Mouse (Mus musculus) neural tube, embryonic 12.5 days (tissue): ENCODE results near the gene Fgf14. TPM values are rescaled to one million over a fixed set of nuclear protein-coding genes. Genes with fewer than 3 reads are reported as not detected.

Experiments
- ATAC-seq: fragments of 200-750 bp; cut with Nextera tagmentation; 2 replicates; pipeline ENCODE4 v1.8.0; 2017; ENCODE audit warnings: low read depth, mild to moderate bottlenecking, moderate TSS enrichment, moderate library complexity; ENCODE audit not compliant: low FRiP score
- H3K27ac ChIP-seq: fragments of 300-500 bp; sonication (generic); 2 replicates; pipeline ENCODE4 v1.5.1; 2016
- H3K27me3 ChIP-seq: fragments of 300-500 bp; sonication (generic); replicated peaks from 2 replicates; pipeline ENCODE4 v1.6.1; 2016; ENCODE audit warnings: mild to moderate bottlenecking
- H3K36me3 ChIP-seq: fragments of 300-500 bp; sonication (generic); 2 replicates; pipeline ENCODE4 v1.6.1; 2016; ENCODE audit warnings: mild to moderate bottlenecking
- H3K4me1 ChIP-seq: fragments of 300-500 bp; sonication (generic); 2 replicates; pipeline ENCODE4 v1.6.1; 2016
- H3K4me2 ChIP-seq: fragments of 300-500 bp; sonication (generic); replicated peaks from 2 replicates; pipeline ENCODE4 v1.6.1; 2016; ENCODE audit warnings: mild to moderate bottlenecking
- H3K4me3 ChIP-seq: fragments of 300-500 bp; sonication (generic); 2 replicates; pipeline ENCODE4 v1.5.1; 2016
- H3K9ac ChIP-seq: fragments of 300-500 bp; sonication (generic); 2 replicates; pipeline ENCODE4 v1.6.1; 2016; ENCODE audit warnings: mild to moderate bottlenecking
- H3K9me3 ChIP-seq: fragments of 300-500 bp; sonication (generic); 2 replicates; pipeline ENCODE4 v1.6.1; 2016; ENCODE audit warnings: mild to moderate bottlenecking
- WGBS: fragments of 180-500 bp; shearing (Covaris S2); methylation state at CpG from one replicate; pipeline ENCODE4 v1.1.7; 2016; 5-methylcytosine and 5-hydroxymethylcytosine counted together
- polyA plus RNA-seq: library from polyadenylated mRNA; unstranded; fragments of >200 nt; fragmentation: Nextera tagmentation; extraction: Ambion mirVana; gene quantifications from 2 replicates; pipeline ENCODE4 v1.2.1, GENCODE M21; 2016

Fgf14 gene
- polyA plus RNA-seq, 1 experiment from 2014 or later: 9.3 TPM

DNA sequence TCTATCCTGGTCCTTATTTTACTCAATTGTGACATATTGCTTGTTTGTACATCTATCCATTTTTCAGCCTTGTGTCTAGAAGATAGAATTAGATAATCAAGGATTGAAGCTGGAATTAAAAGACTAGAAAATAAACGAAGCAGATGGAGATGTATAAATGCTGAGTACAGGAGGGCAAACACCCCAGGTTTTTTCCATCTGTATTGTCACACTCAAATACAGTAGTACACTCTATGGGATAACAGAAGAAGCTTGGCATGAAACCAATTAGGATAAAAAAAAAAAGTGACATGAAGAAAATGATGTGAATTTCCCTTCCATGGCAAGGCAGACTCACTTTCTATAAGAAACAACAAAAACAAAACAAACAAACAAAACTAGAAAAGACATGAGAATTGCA, 429.4 kb downstream of the Fgf14 start:
- no peaks in the 10 kb centered on the region for H3K36me3 ChIP-seq
- H3K4me3 ChIP-seq: no peak overlapping the region
- no peaks in the 10 kb centered on the region for H3K4me1 ChIP-seq
- ATAC-seq: no peak
- no peak overlapping the region for H3K27ac ChIP-seq
- WGBS: 72% methylated on average over 1 of the region's 1 CpGs
- no peak overlapping the region for H3K9ac ChIP-seq
- no peak overlapping the region for H3K4me2 ChIP-seq
- no peaks in the 10 kb centered on the region for H3K27me3 ChIP-seq
- H3K9me3 ChIP-seq: no peaks in the 10 kb centered on the region

DNA sequence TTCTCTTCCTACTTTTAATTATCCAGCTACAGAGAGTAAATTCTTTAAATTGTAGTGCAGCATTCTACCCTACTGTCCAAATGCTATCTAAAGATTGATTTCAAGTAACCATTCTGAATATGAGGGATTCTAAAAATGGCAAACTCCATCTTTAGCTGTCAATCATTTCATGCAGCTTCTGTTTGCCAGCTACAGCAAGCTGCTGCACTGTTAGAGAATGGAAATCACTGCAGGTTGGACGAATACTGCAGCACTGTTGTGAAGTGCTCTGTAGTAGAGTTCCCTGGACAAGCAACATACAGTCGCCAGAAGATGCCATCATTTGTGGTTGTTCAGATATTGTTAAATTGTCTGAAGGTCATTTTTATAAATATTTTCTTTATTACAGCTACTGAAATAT, 453.5 kb downstream of the Fgf14 start:
- Histone ChIP-seq H3K36me3 (no peaks in the 10 kb centered on the region), H3K4me2 (no peak overlapping the region), H3K4me3 (no peak overlapping the region), H3K27me3 (no peaks in the 10 kb centered on the region), H3K9ac (no peak overlapping the region), H3K4me1 (no peaks in the 10 kb centered on the region), H3K9me3 (no peaks in the 10 kb centered on the region), H3K27ac (no peak overlapping the region)
- 68% methylated on average over 2 of the region's 2 CpGs for WGBS
- no peak for ATAC-seq

DNA sequence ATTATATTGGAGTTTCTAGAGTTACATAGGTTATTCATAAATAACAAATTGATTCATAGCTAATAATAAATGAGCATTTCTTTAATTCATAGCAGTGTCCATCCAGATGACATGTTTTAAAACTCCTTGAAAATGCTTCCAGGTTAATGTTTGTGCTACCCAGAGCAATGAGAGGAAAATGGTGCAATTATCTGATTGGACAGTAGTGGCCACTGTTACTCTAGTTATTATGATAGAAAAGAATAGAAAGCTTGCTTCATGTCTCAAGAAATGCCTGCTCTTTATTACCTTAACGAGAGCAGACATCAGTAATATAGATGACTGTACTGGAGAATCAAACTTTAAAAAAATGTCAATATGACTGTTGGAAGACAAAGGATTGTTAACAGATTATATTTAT, 454.5 kb downstream of the Fgf14 start:
- peak; percentile 53; the same call in 1 of the 2 replicates for ATAC-seq
- H3K9ac ChIP-seq: no peak overlapping the region
- no peaks in the 10 kb centered on the region for H3K27me3 ChIP-seq
- no peaks in the 10 kb centered on the region for H3K4me1 ChIP-seq
- H3K4me2 ChIP-seq: no peak overlapping the region
- no peaks in the 10 kb centered on the region for H3K9me3 ChIP-seq
- no peak overlapping the region for H3K4me3 ChIP-seq
- H3K36me3 ChIP-seq: no peaks in the 10 kb centered on the region
- 47% methylated on average over 1 of the region's 1 CpGs for WGBS
- H3K27ac ChIP-seq: no peak overlapping the region

DNA sequence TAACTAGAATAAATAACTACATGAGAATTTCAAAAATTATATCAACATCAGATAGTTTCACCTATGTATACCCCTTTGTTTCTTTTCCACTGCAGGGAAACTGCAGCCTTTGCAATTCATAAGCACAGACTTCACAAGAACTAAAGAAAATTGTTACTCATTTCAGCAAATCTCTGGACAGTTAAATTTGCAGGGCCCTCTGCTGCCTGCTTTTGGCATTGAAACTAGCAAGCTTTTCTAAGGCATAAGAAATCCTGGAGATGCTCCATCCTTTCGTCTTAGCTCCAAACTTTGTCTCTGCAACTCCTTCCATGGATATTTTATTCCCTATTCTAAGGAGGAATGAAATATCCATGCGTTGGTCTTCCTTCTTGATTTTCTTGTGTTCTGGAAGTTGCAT, 455.9 kb downstream of the Fgf14 start:
- Histone ChIP-seq H3K9ac (no peak overlapping the region), H3K4me2 (no peak overlapping the region), H3K27ac (no peak overlapping the region), H3K36me3 (no peaks in the 10 kb centered on the region), H3K9me3 (no peaks in the 10 kb centered on the region), H3K27me3 (no peaks in the 10 kb centered on the region), H3K4me1 (no peaks in the 10 kb centered on the region), H3K4me3 (no peak overlapping the region)
- ATAC-seq: no peak
- WGBS: 72% methylated on average over 2 of the region's 2 CpGs

DNA sequence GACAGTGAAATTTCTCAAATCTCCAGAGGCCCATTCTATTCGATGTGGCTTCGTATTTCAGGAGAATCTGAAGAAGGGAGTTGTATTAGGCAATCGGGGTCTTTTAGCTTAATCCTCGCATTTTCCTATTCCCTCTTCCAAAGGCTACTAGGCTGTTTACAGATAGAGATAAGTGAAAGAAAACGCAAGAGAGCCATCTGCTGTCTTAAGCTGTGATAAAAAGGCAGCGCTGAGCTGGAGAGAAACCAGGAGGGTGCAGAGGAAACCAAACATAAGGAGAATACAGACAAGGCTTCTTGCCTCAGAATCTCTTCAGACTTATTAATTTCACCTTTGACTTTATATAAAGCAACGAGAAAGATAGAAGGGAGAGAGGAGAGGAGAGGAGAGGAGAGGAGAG, 481.1 kb downstream of the Fgf14 start:
- ATAC-seq: no peak
- Histone ChIP-seq H3K4me3 (no peak overlapping the region), H3K27me3 (peaks cover 16% of the 10 kb centered on the region; the same call in 1 of the 2 replicates), H3K9ac (no peak overlapping the region), H3K4me2 (peak overlapping the region; percentile 24; the same call in 1 of the 2 replicates), H3K4me1 (peaks cover 12% of the 10 kb centered on the region), H3K27ac (no peak overlapping the region), H3K9me3 (no peaks in the 10 kb centered on the region), H3K36me3 (no peaks in the 10 kb centered on the region)
- WGBS: 25% methylated on average over 7 of the region's 7 CpGs

DNA sequence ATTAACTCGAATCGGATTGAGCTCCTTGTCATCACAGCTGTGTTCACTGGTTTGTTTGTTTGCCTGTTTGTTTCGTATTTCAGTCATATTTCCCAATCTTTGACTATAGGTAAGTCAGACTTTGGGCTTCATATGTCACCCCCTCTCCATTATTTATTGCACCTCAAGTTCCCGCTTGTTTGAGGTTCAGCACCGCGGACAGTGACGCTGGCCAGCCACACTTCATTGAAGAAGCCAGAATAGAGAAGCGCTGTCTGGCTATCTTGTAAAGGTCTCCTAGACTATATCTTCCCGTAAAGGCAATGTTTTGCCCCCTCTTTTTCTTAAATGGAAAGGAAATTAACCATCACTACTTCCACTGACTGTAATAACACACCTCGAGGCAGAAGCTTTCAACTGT, 481.6 kb downstream of the Fgf14 start:
- peaks cover 12% of the 10 kb centered on the region for H3K4me1 ChIP-seq
- H3K36me3 ChIP-seq: no peaks in the 10 kb centered on the region
- 29% methylated on average over 10 of the region's 10 CpGs for WGBS
- H3K4me2 ChIP-seq: peak overlapping the region; percentile 24; the same call in 1 of the 2 replicates
- H3K9me3 ChIP-seq: no peaks in the 10 kb centered on the region
- no peak for ATAC-seq
- no peak overlapping the region for H3K9ac ChIP-seq
- no peak overlapping the region for H3K4me3 ChIP-seq
- H3K27me3 ChIP-seq: peaks cover 16% of the 10 kb centered on the region; the same call in 1 of the 2 replicates
- no peak overlapping the region for H3K27ac ChIP-seq

DNA sequence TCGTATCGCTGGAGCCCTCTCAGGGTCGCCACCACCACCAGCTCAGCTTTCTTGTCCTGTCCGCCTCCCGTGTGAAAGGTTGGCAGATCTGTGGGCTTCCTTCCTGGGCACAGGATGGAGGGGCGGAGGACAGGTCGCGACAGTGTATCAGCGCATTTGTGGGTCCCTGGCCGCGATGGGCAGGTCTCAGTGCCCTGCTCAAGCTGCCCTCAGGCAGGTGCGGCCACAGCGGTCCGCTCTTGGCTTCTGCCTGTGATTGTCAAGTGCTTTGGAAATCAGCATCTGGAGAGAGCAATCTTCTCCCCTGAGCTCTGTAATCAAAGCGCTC, 484.1 kb downstream of the Fgf14 start:
- Histone ChIP-seq H3K27ac (no peak overlapping the region), H3K4me2 (peak overlapping the region; percentile 93), H3K36me3 (no peaks in the 10 kb centered on the region), H3K9ac (peak overlapping the region; percentile 63), H3K4me3 (peak overlapping the region; percentile 48), H3K27me3 (peaks cover 16% of the 10 kb centered on the region; the same call in 1 of the 2 replicates), H3K9me3 (no peaks in the 10 kb centered on the region), H3K4me1 (peaks cover 12% of the 10 kb centered on the region)
- no peak; the same call in 1 of the 2 replicates for ATAC-seq
- WGBS: 3% methylated on average over 15 of the region's 15 CpGs

DNA sequence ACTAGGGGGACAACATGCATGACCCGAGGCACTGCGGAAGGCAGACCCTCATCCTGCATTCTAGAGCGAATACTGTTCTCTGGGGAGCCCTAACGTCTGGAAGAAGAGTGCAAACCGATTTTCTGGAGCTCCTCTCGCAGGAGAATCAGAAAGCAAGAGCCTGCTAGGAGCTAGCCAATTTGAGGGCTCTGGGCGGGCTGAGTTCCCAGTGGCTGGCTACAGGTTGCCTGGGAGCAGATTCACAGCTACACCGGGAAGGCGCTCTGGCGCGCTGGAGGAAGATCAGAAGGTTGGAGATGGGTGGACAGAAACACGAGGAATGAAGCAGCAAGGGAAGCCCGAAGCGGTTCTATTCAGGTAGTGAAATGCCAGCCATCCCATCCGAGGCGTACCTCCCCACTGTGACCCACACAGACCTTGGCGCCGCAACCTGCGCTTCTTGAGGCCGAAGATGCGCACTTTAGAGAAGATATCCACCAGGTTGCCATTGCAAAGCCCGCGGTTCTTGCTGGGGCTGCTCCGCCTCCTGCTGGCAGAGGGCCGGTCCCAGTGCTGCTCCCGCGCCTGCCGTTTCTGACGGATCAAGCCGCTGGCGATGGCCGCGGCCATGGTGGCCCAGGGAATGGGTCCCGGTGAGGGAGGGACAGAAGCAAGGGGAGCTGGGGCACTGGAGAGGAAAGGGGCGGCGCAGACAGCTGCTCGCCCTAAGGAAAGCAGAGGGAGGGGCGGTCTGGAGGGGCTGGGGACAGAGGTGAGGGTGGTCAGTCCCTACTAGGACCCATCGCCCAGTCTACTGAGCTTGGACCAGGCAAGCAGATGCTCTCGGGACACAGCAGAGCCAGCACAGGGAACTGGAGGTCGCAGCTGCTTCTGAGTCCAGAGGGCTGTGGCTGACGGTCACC, 484.8 kb downstream of the Fgf14 start:
- H3K9ac ChIP-seq: peak overlapping the region; percentile 63
- H3K4me1 ChIP-seq: peaks cover 12% of the 10 kb centered on the region
- 1% methylated on average over 42 of the region's 42 CpGs for WGBS
- H3K9me3 ChIP-seq: no peaks in the 10 kb centered on the region
- H3K27ac ChIP-seq: no peak overlapping the region
- peak overlapping the region; percentile 48 for H3K4me3 ChIP-seq
- no peaks in the 10 kb centered on the region for H3K36me3 ChIP-seq
- peaks cover 16% of the 10 kb centered on the region; the same call in 1 of the 2 replicates for H3K27me3 ChIP-seq
- H3K4me2 ChIP-seq: peak overlapping the region; percentile 93
- peak; percentile 90 for ATAC-seq

DNA sequence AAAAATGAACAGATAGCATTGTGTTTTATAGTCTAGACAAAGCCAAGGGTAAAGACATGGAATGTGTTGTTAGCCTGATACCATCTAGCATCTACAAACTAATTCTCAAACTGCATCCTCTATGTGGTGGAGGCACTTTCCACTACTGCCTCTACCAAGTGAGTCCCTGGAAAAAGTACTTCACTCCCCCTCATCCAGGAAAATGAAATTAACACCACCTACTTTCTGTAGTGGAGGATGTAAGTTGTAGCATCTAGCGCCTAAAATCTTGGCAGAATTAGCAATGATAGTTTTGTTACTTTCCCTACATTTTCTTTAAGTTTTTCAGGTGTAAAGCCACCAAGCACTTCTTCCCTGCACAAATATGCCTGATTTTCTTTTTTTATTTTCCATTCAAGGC, 496.7 kb downstream of the Fgf14 start:
- H3K27me3 ChIP-seq: no peaks in the 10 kb centered on the region
- H3K36me3 ChIP-seq: no peaks in the 10 kb centered on the region
- H3K9me3 ChIP-seq: no peaks in the 10 kb centered on the region
- no peak for ATAC-seq
- H3K4me3 ChIP-seq: no peak overlapping the region
- H3K9ac ChIP-seq: no peak overlapping the region
- H3K4me1 ChIP-seq: no peaks in the 10 kb centered on the region
- 80% methylated on average over 1 of the region's 1 CpGs for WGBS
- H3K4me2 ChIP-seq: no peak overlapping the region
- no peak overlapping the region for H3K27ac ChIP-seq

DNA sequence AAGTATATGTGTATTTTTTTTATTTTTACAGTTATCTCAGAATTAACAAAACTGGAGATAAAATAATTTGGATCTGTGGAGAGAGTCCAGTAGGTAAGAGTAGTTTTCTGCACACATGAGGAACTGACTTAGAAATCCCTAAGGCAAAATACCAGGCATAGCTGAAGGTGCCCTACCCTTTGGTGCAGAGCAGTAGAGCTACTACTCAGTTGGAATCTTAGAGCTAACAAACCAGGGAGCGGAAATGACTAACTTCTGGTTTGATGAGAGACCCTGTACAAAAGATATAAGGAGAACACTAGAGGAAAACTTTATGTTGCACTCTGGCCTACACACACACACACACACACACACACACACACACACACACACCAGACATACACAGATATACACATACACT, 502.8 kb downstream of the Fgf14 start:
- Histone ChIP-seq H3K4me2 (no peak overlapping the region), H3K9me3 (no peaks in the 10 kb centered on the region), H3K27me3 (no peaks in the 10 kb centered on the region), H3K4me1 (no peaks in the 10 kb centered on the region), H3K9ac (no peak overlapping the region), H3K4me3 (no peak overlapping the region), H3K27ac (no peak overlapping the region), H3K36me3 (no peaks in the 10 kb centered on the region)
- 88% methylated on average over 1 of the region's 1 CpGs for WGBS
- ATAC-seq: no peak

DNA sequence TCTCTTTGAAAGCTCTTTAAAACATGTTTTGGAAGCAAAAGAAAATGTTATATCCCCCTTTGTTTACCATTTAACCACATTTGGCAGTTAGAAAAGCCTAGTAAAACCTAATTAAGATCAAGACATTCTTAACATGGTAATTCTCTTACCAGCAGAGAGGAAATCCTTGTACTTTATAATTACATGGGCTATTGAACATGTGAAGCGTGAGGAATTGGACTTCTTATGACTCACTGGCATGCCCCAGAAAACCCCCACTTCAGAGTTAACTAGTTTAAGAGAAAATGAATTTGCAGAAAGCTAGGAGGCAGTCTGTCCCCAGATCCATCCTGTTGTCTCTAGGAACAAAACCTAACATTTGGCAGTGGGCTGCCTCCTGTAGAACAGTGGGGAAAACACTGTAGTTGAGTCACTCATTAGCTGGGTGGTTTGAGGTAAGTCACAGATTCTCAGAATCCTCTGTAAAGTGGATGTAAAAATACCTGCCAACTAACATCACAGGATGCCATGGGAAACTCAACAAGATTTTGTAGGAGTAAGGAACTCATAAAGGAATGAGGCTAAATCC, 513.2 kb downstream of the Fgf14 start:
- 74% methylated on average over 1 of the region's 1 CpGs for WGBS

DNA sequence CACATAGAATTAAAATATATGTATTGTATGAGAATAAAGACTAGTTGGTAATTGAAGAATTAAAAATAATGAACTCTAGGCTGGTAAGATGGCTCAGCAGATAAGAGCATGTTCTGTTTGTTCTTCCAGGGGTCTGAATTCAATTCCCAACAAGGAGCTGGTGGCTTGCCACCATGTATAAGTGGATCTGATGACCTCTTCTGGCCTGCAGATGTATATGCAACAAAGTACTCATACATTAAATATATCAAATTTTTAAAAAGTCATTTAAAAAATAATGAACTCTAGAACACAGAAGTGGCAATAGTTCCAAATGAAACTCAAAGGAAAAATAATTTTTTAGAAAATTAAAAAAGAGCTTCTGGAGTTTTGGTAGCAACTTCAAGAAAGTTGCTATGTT, 529.5 kb downstream of the Fgf14 start:
- no peak overlapping the region for H3K27ac ChIP-seq

More for the DNA sequence above, 513.2 kb downstream of the Fgf14 start:
- Histone ChIP-seq H3K27me3 (no peaks in the 10 kb centered on the region), H3K4me2 (no peak overlapping the region), H3K4me3 (no peak overlapping the region), H3K9me3 (no peaks in the 10 kb centered on the region), H3K9ac (no peak overlapping the region), H3K27ac (no peak overlapping the region), H3K36me3 (no peaks in the 10 kb centered on the region), H3K4me1 (no peaks in the 10 kb centered on the region)
- no peak for ATAC-seq

More for the DNA sequence above, 529.5 kb downstream of the Fgf14 start:
- no peaks in the 10 kb centered on the region for H3K4me1 ChIP-seq
- no peaks in the 10 kb centered on the region for H3K9me3 ChIP-seq
- H3K27me3 ChIP-seq: no peaks in the 10 kb centered on the region
- no peak overlapping the region for H3K9ac ChIP-seq
- no peak overlapping the region for H3K4me3 ChIP-seq
- H3K36me3 ChIP-seq: no peaks in the 10 kb centered on the region
- H3K4me2 ChIP-seq: no peak overlapping the region
- ATAC-seq: no peak
